Mouse (Mus musculus) kidney, adult 2 months (tissue): ENCODE measurements at regions not wholly inside any gene's neighbourhood (a gene's known extent, or its start where the extent isn't known, plus 50 kb on each side); places are given as distances from the start of the nearest gene placed in this dataset.
"Not testable (repeated sequence)": the region's sequence is repeated elsewhere in the genome, so short reads cannot be mapped to it uniquely, and the experiment has no call there.

Experiments used
- CTCF ChIP-seq: fragments of 200-500 bp; conservative IDR thresholded peaks from 2 replicates; pipeline ENCODE4 v1.5.1; 2011; ENCODE audit warnings: low read depth, mild to moderate bottlenecking, control low read depth, low read length, moderate library complexity, mixed read lengths; ENCODE audit not compliant: insufficient read depth, insufficient read length
- POLR2A ChIP-seq: fragments of 200-500 bp; IDR thresholded peaks from one replicate; pipeline ENCODE4 v1.6.1; 2011; ENCODE audit warnings: low read depth, low read length, control low read depth

GRCm38 (mm10) chr14:27561974-27562373, 53.7 kb upstream of the Ccdc66 start:
- TF ChIP-seq CTCF, POLR2A: not testable (repeated sequence)
